Mouse (Mus musculus): ENCODE results near the gene Pcyt1a. TPM values are rescaled to one million over a fixed set of nuclear protein-coding genes. Genes with fewer than 3 reads are reported as not detected.

Pcyt1a gene
- polyA plus RNA-seq, 1 experiment from 2014 or later: 45.3 TPM

DNA sequence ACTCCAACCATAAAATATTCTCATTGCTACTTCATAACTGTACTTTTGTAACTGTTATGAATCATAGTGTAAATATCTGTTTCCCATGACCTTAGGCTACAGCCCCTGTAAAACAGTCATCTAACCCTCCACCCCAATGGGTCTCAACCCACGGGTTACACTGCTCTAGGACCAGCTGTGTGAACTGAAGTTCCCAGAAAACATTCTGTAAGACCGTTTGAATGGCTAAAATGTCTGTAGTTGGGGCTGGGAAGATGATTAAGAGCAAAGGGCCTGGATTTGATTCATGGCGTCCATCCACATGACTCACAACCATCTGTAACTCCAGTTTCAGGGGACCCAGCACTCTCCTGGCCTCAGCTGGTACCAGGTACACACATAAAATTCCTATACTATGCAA, 32.5 kb upstream of the Pcyt1a start:
- no peak for ATAC-seq
- Histone ChIP-seq H3K4me2 (ENCODE audit: low read length) (no peak overlapping the region), H3K27ac (ENCODE audit: low read depth, low read length) (no peak overlapping the region), H3K36me3 (ENCODE audit: control insufficient read depth, insufficient read depth, low read length) (no peaks in the 10 kb centered on the region), H3K9me3 (replicated peaks; ENCODE audit: control insufficient read depth, low read length) (no peaks in the 10 kb centered on the region), H3K4me1 (ENCODE audit: control insufficient read depth, insufficient read depth, low read length) (no peaks in the 10 kb centered on the region), H3K4me3 (ENCODE audit: low read depth, low read length) (no peak overlapping the region), H3K9ac (ENCODE audit: low read length) (no peak overlapping the region), H3K27me3 (replicated peaks; ENCODE audit: control insufficient read depth, insufficient read depth, low read length) (no peaks in the 10 kb centered on the region)
- WGBS: 73% methylated on average over 3 of the region's 3 CpGs
- no peak for DNase-seq (ENCODE audit: low spot score)

DNA sequence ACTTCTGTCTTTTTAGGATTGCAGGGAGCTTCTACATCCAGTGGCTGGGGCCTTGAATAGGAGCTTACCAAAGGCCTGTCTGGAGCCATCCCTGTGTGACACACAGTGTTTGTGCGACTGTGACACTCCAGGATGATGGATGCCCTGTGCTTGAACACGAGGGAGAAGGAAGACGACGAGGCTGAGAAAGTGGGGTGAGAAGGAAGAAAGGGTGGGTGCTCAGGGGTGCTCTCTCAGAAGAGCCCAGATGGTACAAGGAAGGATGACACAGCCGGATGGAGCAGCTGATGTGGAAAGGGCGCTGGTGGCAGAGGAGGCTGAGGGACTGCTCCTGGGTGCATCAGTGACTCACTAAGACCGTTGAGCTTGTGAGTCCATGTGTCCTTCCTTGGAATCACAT, 30.5 kb upstream of the Pcyt1a start, which contains the start of gene Tm4sf19:
Gene Tm4sf19 (plus strand): TSS at position 240 of the 400 bp plus-strand sequence.
- Histone ChIP-seq H3K27ac (ENCODE audit: low read depth, low read length) (no peak within 1 kb of the TSS), H3K27me3 (replicated peaks; ENCODE audit: control insufficient read depth, insufficient read depth, low read length) (no peaks in the 10 kb centered on the region), H3K9me3 (replicated peaks; ENCODE audit: control insufficient read depth, low read length) (no peaks in the 10 kb centered on the region), H3K36me3 (ENCODE audit: control insufficient read depth, insufficient read depth, low read length) (no peaks in the 10 kb centered on the region), H3K9ac (ENCODE audit: low read length) (no peak within 1 kb of the TSS), H3K4me3 (ENCODE audit: low read depth, low read length) (no peak within 1 kb of the TSS), H3K4me2 (ENCODE audit: low read length) (no peak within 1 kb of the TSS), H3K4me1 (ENCODE audit: control insufficient read depth, insufficient read depth, low read length) (no peaks in the 10 kb centered on the region)
- DNase-seq (ENCODE audit: low spot score) (no peak), ATAC-seq (no peak)
- 87% methylated on average over 7 of the region's 7 CpGs for WGBS

DNA sequence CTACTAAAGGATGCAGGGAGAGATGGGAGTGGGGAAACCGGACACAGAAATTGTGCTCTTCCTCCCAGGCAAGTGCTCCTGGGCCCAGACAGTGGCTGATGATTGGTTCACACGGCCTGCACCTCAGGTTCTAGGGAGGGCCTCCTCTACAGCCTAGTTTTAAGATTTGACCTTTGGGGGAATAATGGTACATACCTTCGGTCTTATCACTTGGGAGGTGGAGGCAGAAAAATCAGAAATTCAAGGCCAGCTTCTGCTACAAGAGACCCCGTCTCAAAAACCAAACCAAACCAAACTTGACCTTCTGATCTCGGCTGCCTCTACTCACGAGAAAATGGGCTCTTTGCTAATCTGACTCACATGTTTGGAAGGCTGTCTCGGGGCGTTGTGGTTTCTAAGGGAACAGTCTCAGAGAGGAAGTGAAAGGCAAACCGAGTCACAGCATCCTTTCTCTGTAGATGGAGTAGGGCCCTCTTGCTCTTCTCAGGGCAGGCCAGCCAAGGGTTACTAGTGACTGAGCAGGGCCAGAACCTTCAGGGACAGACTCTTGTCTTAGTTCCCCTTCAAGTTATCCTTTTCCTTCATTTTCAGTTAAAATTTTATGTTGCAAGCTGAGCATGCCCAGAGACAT, 29.3 kb upstream of the Pcyt1a start:
- Histone ChIP-seq H3K36me3 (ENCODE audit: control insufficient read depth, insufficient read depth, low read length) (no peaks in the 10 kb centered on the region), H3K27ac (ENCODE audit: low read depth, low read length) (no peak overlapping the region), H3K9ac (ENCODE audit: low read length) (no peak overlapping the region), H3K4me2 (ENCODE audit: low read length) (no peak overlapping the region), H3K4me3 (ENCODE audit: low read depth, low read length) (no peak overlapping the region), H3K4me1 (ENCODE audit: control insufficient read depth, insufficient read depth, low read length) (no peaks in the 10 kb centered on the region), H3K27me3 (replicated peaks; ENCODE audit: control insufficient read depth, insufficient read depth, low read length) (no peaks in the 10 kb centered on the region), H3K9me3 (replicated peaks; ENCODE audit: control insufficient read depth, low read length) (no peaks in the 10 kb centered on the region)
- 83% methylated on average over 9 of the region's 9 CpGs for WGBS
- DNase-seq (ENCODE audit: low spot score) (no peak), ATAC-seq (no peak)

DNA sequence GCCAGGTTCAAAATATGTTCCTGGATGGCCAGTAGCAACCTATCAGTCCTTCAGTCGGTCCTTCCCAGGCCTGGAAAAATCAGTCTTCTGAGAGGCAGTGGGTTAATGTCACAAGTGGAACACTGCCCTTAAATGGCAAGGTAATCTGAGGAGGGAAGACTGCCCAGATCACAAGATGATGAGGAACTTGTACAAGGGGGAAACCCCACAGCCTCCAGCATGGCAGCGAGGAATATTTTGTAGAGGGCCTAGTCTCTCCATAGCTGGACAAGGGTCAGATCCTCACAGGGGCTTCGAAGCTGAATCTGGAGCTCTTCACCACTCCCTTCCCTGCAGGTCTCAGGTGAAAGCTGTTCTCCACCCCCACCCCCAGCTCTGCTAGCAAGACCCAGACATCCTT, 27.9 kb upstream of the Pcyt1a start:
- Histone ChIP-seq H3K4me1 (ENCODE audit: control insufficient read depth, insufficient read depth, low read length) (no peaks in the 10 kb centered on the region), H3K9ac (ENCODE audit: low read length) (no peak overlapping the region), H3K36me3 (ENCODE audit: control insufficient read depth, insufficient read depth, low read length) (no peaks in the 10 kb centered on the region), H3K4me2 (ENCODE audit: low read length) (no peak overlapping the region), H3K9me3 (replicated peaks; ENCODE audit: control insufficient read depth, low read length) (no peaks in the 10 kb centered on the region), H3K27me3 (replicated peaks; ENCODE audit: control insufficient read depth, insufficient read depth, low read length) (no peaks in the 10 kb centered on the region), H3K4me3 (ENCODE audit: low read depth, low read length) (no peak overlapping the region), H3K27ac (ENCODE audit: low read depth, low read length) (no peak overlapping the region)
- 87% methylated on average over 3 of the region's 3 CpGs for WGBS
- ATAC-seq (no peak), DNase-seq (ENCODE audit: low spot score) (no peak)

DNA sequence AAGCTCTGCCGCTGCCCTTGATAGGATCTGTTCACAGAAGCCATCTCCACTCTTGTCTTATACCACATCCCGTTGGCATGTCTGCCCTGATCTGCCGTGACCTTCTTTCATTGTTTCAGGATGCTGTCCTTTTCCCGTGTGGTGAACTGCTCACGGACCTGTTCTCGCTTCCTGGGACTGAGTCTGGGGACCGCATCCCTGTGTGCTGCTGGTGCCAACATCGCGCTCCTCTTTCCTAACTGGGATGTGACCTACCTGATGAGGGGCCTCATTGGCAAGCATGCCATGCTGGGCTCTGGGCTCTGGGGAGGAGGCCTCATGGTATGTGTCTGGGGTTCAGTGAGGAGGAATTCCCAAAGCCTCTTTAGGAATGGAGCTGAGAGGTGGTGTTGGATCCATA, 25.0 kb upstream of the Pcyt1a start:
- 93% methylated on average over 9 of the region's 9 CpGs for WGBS
- H3K27me3 ChIP-seq (replicated peaks; ENCODE audit: control insufficient read depth, insufficient read depth, low read length): no peaks in the 10 kb centered on the region
- no peak for DNase-seq (ENCODE audit: low spot score)
- H3K27ac ChIP-seq (ENCODE audit: low read depth, low read length): no peak overlapping the region
- no peak overlapping the region for H3K4me2 ChIP-seq (ENCODE audit: low read length)
- H3K36me3 ChIP-seq (ENCODE audit: control insufficient read depth, insufficient read depth, low read length): no peaks in the 10 kb centered on the region
- H3K9ac ChIP-seq (ENCODE audit: low read length): no peak overlapping the region
- no peak for ATAC-seq
- no peak overlapping the region for H3K4me3 ChIP-seq (ENCODE audit: low read depth, low read length)
- H3K9me3 ChIP-seq (replicated peaks; ENCODE audit: control insufficient read depth, low read length): no peaks in the 10 kb centered on the region
- no peaks in the 10 kb centered on the region for H3K4me1 ChIP-seq (ENCODE audit: control insufficient read depth, insufficient read depth, low read length)

DNA sequence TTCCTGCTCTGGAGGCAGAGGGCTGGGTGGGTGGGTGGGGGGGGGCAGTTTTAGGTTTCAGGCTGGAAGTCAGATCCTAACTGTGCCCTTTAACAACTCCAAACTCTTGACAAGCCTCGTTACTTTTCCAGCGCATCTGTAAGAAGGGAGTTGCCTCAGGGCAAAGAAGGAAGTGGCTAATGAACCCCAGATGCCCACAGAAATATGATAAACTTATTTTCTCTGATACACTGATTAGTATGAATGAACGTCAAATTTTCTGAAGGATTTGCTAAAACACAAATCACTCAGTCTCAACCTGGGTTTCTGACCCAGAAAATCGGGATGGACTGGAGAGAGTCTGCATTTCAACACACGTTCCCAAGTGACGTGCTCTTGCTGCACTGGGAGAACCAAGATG, 24.1 kb upstream of the Pcyt1a start:
- no peak overlapping the region for H3K9ac ChIP-seq (ENCODE audit: low read length)
- no peaks in the 10 kb centered on the region for H3K4me1 ChIP-seq (ENCODE audit: control insufficient read depth, insufficient read depth, low read length)
- H3K27ac ChIP-seq (ENCODE audit: low read depth, low read length): no peak overlapping the region
- no peaks in the 10 kb centered on the region for H3K9me3 ChIP-seq (replicated peaks; ENCODE audit: control insufficient read depth, low read length)
- no peak overlapping the region for H3K4me2 ChIP-seq (ENCODE audit: low read length)
- DNase-seq (ENCODE audit: low spot score) (no peak), ATAC-seq (no peak)
- H3K27me3 ChIP-seq (replicated peaks; ENCODE audit: control insufficient read depth, insufficient read depth, low read length): no peaks in the 10 kb centered on the region
- H3K4me3 ChIP-seq (ENCODE audit: low read depth, low read length): no peak overlapping the region
- WGBS: 76% methylated on average over 6 of the region's 6 CpGs
- no peaks in the 10 kb centered on the region for H3K36me3 ChIP-seq (ENCODE audit: control insufficient read depth, insufficient read depth, low read length)

DNA sequence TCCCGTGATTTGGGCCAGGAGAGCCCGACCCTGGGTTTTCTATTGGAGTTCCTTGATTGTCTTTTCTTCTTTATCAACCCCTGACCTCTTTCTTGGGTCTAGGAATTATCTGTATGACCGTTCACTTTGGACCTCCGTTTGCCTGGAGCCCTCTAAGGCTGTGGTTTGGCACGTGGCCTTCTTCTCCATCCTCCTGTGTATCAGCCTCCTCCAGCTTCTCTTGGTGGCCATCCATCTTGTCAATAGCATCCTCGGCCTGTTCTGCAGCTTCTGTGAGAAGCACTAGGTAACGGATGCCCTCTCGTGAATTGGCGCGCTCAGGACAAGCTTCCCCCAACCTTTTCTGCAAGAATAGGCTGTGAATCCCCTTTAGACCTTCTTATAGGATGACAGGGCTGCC, 23.0 kb upstream of the Pcyt1a start:
- no peaks in the 10 kb centered on the region for H3K9me3 ChIP-seq (replicated peaks; ENCODE audit: control insufficient read depth, low read length)
- no peak overlapping the region for H3K4me2 ChIP-seq (ENCODE audit: low read length)
- DNase-seq (ENCODE audit: low spot score) (no peak), ATAC-seq (no peak)
- WGBS: 84% methylated on average over 10 of the region's 10 CpGs
- no peaks in the 10 kb centered on the region for H3K36me3 ChIP-seq (ENCODE audit: control insufficient read depth, insufficient read depth, low read length)
- H3K27me3 ChIP-seq (replicated peaks; ENCODE audit: control insufficient read depth, insufficient read depth, low read length): no peaks in the 10 kb centered on the region
- H3K4me1 ChIP-seq (ENCODE audit: control insufficient read depth, insufficient read depth, low read length): no peaks in the 10 kb centered on the region
- no peak overlapping the region for H3K4me3 ChIP-seq (ENCODE audit: low read depth, low read length)
- H3K9ac ChIP-seq (ENCODE audit: low read length): no peak overlapping the region
- no peak overlapping the region for H3K27ac ChIP-seq (ENCODE audit: low read depth, low read length)

DNA sequence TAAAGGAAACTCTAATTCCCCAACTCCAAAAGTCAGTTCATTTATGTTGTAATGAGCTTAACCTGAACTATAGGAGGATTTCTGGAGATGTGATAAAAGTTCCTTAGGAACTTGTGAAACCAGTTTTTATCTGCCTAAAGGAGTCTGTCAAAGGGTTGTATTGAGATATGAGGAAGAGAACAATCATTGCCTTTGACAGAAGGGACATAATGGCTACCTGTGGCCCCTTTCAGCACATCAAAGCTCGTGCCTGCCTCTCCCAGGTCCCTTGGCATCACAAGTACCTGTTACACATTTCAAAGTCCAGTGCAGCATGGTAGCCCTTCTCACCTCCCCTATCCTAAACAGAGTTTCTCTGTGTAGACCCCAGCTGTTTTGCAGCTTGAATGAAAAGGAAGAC, 13.3 kb upstream of the Pcyt1a start:
- H3K4me3 ChIP-seq (ENCODE audit: low read depth, low read length): no peak overlapping the region
- 67% methylated on average over 1 of the region's 1 CpGs for WGBS
- ATAC-seq: no peak
- no peak overlapping the region for H3K27ac ChIP-seq (ENCODE audit: low read depth, low read length)
- no peak for DNase-seq (ENCODE audit: low spot score)
- H3K9ac ChIP-seq (ENCODE audit: low read length): no peak overlapping the region
- no peaks in the 10 kb centered on the region for H3K9me3 ChIP-seq (replicated peaks; ENCODE audit: control insufficient read depth, low read length)
- no peaks in the 10 kb centered on the region for H3K27me3 ChIP-seq (replicated peaks; ENCODE audit: control insufficient read depth, insufficient read depth, low read length)
- H3K36me3 ChIP-seq (ENCODE audit: control insufficient read depth, insufficient read depth, low read length): no peaks in the 10 kb centered on the region
- H3K4me1 ChIP-seq (ENCODE audit: control insufficient read depth, insufficient read depth, low read length): peaks cover 6% of the 10 kb centered on the region
- no peak overlapping the region for H3K4me2 ChIP-seq (ENCODE audit: low read length)

DNA sequence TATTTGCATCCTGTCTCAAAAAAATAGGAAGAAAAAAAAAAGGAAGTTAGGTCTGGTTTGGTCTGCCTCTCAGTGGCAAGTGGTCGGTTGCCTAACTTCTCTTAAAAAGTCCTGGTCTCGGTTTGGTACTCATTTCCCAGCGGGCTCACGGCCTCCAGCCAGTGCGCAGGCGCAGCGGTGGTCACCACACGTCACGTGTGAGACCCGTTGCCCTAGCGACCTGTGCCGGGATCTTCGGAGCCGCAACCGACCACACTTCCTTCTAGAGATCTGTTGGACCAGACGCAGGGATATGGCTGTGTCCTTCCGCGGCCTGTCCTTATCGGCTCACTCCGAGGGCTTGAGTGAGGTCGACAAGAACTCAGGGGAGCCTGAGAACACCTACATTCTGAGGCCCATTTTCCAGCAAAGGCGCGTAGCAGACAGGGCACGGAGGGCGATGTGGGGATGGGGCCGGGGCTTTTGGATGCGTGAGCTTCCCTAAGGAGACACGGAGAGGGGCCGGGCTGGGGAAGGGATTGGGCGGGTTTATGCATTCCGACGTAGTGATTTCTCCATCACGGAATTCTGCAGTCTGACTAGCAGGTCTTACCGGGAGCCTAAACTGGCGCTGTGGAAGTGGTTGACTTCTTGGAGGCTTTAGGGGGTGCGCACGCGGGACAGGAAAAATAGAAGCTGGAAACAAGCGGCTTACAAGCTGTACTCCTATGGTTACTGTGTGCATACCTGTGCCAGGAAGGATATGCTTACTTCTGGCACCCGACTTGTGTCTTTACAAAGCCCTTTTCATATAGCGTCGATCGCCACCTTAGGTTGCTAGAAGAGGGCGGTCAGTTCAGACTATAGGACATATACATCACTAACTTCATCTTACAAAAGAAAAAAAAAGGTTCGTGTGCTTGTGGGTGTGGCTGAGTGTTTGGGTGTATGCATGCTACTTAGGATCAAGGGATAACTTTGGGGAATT, 10.9 kb upstream of the Pcyt1a start, which contains the start of gene Tctex1d2:
Gene Tctex1d2 (plus strand): TSS at position 186 of the 967 bp plus-strand sequence.
- H3K27ac ChIP-seq (ENCODE audit: low read depth, low read length): peak within 1 kb of the TSS; percentile 70
- no peaks in the 10 kb centered on the region for H3K36me3 ChIP-seq (ENCODE audit: control insufficient read depth, insufficient read depth, low read length)
- H3K4me2 ChIP-seq (ENCODE audit: low read length): peak within 1 kb of the TSS; percentile 81
- peaks cover 6% of the 10 kb centered on the region for H3K4me1 ChIP-seq (ENCODE audit: control insufficient read depth, insufficient read depth, low read length)
- ATAC-seq (peak; percentile 96), DNase-seq (ENCODE audit: low spot score) (peak; percentile 96)
- WGBS: under 1% methylated on average over 45 of the region's 45 CpGs
- H3K9ac ChIP-seq (ENCODE audit: low read length): peak within 1 kb of the TSS; percentile 69
- no peaks in the 10 kb centered on the region for H3K9me3 ChIP-seq (replicated peaks; ENCODE audit: control insufficient read depth, low read length)
- H3K27me3 ChIP-seq (replicated peaks; ENCODE audit: control insufficient read depth, insufficient read depth, low read length): no peaks in the 10 kb centered on the region
- H3K4me3 ChIP-seq (ENCODE audit: low read depth, low read length): peak within 1 kb of the TSS; percentile 52
